Mouse (Mus musculus): ENCODE measurements at regions not wholly inside any gene's neighbourhood (a gene's known extent, or its start where the extent isn't known, plus 50 kb on each side); places are given as distances from the start of the nearest gene placed in this dataset.

DNA sequence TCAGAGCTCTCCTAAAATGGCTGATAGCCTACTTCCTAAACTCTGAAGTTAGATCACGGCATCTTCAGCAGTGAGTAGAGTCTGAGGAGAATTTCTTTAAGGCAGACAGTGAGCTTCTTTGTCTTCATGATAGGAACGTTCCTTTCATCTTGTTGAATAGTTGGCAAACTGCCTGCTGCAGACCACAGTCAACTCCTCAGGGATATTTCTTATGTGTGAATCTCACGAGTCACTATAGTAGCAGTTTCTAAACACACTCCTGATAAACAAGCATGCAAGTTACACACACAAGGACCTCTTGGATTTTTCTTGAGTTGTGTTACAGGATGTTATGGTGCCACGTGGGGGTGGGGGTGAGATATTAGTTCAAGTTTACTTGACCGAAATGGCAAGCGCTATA lies 205.2 kb downstream of the Gm11077 start:
- DNase-seq (ENCODE audit: low read depth): no peak

DNA sequence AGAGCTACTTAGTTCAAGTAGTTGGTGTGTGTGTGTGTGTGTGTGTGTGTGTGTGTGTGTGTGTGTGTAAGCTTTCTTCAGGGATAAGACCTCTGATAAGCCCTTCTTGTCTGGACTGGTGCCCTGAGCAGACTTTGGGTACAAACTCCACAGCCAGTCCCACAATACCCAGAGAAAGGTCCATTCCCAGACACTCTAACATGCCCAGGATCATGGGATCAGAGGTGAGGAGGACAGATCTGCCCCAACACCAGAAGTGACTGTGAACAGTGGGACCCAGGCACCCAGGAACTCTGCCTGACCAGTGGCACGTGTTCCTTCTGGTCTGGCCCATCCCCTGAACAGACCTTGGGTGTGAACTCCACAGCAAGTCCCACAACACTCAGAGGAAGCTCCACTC lies 208.9 kb downstream of the Gm11077 start:
- DNase-seq (ENCODE audit: low read depth): no peak

DNA sequence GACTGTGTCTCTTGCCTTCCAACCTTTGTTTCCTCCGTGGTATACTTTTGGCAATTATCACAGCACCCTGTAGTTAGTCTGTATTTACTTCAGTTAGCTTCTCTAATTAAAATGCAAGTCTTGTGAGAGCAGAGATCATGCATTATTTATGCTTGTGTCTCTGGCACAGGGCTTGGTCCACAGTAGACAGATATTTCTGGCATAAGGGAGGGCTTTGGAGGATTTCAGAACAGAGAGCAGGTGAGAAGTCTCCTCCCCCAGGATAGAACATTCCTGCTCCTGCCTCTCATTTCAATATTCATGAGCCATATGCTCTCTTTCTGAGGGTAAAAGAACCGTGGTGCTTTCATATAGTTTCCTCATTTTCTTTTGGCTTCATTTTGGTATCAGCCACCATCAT lies 217.6 kb downstream of the Gm11077 start:
- no peak for DNase-seq (ENCODE audit: low read depth)

DNA sequence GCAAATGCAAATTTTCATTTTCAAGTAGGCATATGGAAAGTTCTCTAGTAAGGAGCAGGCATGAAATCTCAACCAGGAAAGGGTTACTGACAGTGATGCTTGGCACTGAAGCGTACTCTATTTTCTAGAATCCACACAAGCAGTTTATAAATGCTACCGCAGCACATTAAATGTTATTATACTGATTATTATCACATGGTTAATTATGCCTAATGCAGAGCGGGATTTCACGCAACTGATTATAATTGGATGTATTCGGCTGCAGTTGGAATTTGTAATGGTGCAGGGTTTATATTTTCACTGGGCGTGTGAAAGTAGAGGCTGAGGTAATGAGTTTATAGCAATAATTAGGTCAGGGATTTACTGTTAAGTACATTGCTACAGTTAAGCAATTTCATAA lies 221.4 kb downstream of the Gm11077 start:
- DNase-seq (ENCODE audit: low read depth): no peak

- DNase-seq (ENCODE audit: low read depth): no peak
These were observed 224.2 kb downstream of the Gm11077 start for GRCm38 (mm10) chr6:140953256-140953655.

DNA sequence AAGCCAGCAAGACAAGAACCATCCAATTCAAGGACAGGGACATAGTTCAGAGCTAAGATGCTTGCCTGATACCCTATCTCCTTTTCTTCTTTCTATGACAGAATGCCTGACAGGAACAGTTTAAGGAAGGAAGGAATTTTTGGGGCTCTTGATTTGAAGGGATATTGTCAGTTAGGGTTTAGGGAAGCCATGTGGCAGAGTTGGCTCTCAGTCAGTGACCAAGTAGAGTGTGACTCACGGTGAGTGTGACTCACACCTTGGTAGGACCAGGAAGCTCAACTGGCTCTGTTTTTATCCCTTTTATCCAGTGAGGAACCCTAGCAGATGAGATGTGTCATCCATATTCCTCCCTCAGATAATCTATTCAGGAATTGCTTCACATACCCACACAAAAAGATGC lies 224.6 kb downstream of the Gm11077 start:
- no peak for DNase-seq (ENCODE audit: low read depth)

GRCm38 (mm10) chr6:140955751-140956521 lies 226.9 kb downstream of the Gm11077 start:
- DNase-seq (ENCODE audit: low read depth): no peak

DNA sequence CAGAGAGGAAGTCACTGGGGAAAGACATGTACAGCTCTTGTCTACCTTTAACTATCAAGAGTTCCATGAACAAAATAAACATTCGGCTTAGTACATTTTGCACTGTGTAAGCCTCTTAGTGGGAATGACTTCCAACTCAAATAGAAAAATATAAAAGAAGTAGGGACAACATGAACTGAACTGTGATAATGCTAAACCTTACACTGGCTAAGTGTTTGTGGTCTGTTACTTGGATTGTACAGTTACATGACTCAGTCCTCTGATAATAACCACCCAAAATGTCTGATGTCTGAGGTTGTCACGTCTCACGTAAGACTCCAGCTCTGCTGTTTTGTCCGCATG lies 227.4 kb downstream of the Gm11077 start:
- DNase-seq (ENCODE audit: low read depth): no peak

- no peak for DNase-seq (ENCODE audit: low read depth)
These were observed 232.9 kb downstream of the Gm11077 start for GRCm38 (mm10) chr6:140961987-140962386.

- DNase-seq (ENCODE audit: low read depth): no peak
These were observed 233.5 kb downstream of the Gm11077 start for GRCm38 (mm10) chr6:140962563-140962962.

DNA sequence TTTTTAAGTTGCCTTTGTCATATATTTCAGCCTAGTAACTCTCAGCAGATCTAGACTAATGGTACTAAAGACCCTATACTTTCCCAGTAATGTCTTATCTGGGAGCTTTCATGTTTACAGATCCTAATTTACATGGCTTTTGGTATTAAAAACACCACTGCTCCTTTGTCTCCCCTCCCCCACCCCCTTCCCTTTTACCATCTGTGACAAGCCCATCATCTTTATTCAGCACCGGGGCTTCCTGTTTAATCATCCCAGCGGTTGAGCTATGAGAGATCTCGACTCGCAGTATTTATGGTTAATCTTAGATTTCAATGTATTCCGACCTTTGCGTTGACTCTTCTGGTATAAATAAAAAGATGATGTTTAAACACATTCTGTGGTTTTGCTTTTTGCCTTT lies 244.6 kb downstream of the Gm11077 start:
- no peak for DNase-seq (ENCODE audit: low read depth)

GRCm38 (mm10) chr6:140976989-140977388 lies 247.9 kb downstream of the Gm11077 start:
- DNase-seq (ENCODE audit: low read depth): no peak

DNA sequence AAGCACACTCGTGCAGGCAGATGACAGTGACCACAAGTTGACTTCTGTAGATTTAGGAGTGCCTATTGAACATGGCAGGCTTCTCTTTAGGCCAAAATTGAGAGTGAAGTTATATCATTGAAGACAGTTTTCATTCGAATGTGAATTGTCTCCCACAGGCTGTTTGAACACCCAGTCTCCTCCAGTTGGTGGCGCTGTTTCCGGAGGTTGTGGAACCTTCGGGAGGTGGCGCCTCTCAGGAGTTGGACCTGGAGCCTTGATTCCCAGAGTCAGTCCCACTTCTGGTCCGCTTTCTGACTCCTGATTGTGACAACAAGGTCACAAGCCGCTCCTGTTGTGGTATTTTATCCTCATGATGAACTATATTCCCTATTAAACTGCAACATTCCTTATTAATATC lies 254.5 kb downstream of the Gm11077 start:
- DNase-seq (ENCODE audit: low read depth): no peak

GRCm38 (mm10) chr6:140984249-140984648 lies 255.2 kb downstream of the Gm11077 start:
- DNase-seq (ENCODE audit: low read depth): no peak

DNA sequence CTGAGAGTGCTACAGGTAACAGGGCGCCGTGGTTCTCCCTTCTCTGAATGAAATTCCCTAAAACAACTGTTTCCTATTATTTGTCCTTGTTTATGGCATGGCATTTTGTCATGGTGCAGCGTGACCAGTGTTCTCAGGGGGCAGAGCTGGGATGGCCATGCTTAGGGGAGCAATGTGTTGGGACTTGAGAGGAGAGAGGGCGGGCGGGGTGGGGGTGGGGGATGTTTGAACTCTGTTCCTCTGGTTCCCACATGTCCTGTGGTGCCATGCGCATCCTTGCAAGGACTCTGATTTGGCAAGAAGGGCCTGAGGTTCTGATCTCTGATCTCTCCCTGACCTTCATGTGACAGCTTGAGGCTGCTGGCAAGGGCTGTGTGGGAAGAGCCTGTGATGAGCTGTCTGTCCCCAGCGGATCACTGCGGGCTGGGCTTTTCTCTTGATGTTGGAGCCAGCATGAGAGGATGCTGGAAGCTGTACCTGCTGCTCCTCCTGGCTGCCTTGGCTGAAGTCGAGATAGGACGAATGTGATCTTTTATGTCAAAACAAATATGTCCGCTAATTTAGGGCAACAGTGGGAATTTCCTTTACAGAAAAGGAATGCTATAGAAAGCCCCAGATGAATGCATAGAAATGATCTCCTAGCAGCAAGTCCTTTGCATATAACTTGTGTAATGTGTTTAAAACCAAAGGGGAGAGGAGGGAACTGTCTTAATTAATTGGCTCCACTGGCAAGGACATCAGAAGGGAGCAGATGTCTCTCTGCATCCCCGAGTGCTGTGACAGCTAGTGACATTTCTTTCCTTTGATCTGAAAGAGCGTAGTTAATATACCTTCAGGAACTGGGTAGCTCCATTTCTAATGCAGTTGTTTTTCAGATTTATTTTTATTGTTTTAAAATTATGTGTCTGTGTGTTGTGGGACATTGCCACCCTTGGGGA lies 255.2 kb upstream of the Pde3a start:
- DNase-seq (ENCODE audit: low read depth): no peak

DNA sequence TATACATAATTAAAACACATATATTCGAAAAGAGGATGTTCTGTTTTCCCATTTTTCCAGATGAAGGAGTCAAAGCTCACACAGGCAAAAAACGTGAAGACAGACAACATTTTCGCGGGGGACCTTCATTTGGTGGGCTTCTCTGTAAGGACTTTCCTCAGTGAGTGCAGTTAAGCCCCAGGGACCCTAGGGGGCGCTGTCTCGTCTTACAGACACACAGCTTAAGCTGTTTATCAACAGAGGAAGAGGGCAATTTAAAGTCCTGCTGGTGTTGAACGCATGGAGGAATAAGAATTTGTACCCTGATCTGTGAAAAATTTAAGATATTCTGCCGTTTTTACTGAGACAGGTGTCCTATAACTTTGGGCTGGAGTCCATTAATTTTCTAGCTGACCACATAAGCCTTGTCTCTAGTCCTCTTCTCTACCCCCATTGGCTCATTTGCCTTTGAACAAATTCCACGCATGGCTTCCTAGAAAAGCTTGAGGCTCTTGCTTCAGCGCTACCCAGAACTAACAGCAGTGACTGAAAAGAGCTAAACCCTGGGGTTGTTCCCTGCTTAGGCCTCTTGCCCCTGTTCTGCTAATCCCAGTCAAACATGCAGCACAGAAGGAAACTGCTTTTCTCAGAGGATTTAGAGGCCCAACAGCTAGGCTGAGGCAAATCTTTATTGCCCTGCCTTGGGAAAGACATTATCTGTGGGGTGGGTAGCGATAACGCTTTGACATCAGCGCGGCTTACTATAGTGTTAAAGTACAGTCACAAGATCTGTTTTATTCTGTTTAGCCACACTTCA lies 253.5 kb upstream of the Pde3a start:
- no peak for DNase-seq (ENCODE audit: low read depth)

DNA sequence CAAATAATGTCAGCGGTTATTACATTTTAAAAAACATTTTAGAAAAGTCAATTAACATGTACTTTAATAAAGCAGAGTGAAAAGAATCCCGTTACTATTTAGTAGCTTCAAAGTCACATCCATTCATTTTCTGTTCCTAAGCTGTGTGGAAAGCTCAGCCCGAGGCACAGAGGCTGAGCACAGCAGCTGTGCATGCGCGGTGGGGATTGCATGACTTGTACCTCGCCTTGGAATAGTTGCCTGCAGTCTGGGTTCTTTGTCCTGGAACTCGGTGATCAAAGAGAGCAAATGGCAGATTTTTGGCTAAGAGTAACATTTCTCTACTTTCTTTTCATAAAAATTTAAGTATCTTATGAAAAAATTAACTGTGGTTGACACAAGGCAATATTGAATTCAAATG lies 251.0 kb upstream of the Pde3a start:
- no peak for DNase-seq (ENCODE audit: low read depth)

- DNase-seq (ENCODE audit: low read depth): no peak
These were observed 248.5 kb upstream of the Pde3a start for GRCm38 (mm10) chr6:141000552-141000951.

- DNase-seq (ENCODE audit: low read depth): no peak
These were observed 247.8 kb upstream of the Pde3a start for GRCm38 (mm10) chr6:141001306-141001705.

GRCm38 (mm10) chr6:141015055-141015681 lies 233.9 kb upstream of the Pde3a start:
- DNase-seq (ENCODE audit: low read depth): no peak

DNA sequence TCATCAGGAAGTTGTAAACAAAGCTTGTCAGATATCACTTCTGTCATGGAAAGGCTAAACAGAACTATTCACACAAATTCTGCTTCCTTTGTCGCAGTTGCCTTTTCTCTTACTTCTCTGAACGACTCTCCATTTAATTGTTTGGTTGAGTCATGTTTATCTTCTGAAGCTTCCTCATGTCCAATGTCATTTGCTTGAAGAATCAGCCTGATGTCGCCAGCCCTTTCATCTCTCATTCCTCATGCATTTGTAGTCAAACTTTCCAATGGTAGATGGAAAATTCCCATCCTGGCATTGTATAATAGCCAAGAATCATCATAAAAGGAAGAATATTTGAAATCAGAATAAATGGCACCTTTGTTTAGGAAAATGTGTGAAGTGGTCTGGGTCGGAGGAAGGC lies 225.6 kb upstream of the Pde3a start:
- DNase-seq (ENCODE audit: low read depth): no peak

GRCm38 (mm10) chr6:141027353-141027752 lies 221.7 kb upstream of the Pde3a start:
- no peak for DNase-seq (ENCODE audit: low read depth)
